Comparison of ENCODE assay signal across 9 mouse cellular contexts in genomic region chr1:38185517-38186226, GRCm38 (mm10). TPM values are rescaled to one million over a fixed set of nuclear protein-coding genes. Genes with fewer than 3 reads are reported as not detected.
DNase-seq lines count a peak whose midpoint lies in the region; ATAC-seq lines count a peak whose summit lies in the region.
"Had no signal": no experiment of that assay in that cellular context is flagged by ENCODE, and none has a peak within 500 bp of the region (broad histone marks: within the 10 kb centered on the region; RNA-seq: fewer than 3 reads in every experiment).

No protein-coding gene starts in this region.

- WGBS in forebrain, embryonic 15.5 days = 54% methylated on average over 17 of the region's 17 CpGs
- WGBS in hindbrain, embryonic 15.5 days = 44% methylated on average over 17 of the region's 17 CpGs
- 65% methylated on average over 17 of the region's 17 CpGs for WGBS in midbrain, embryonic 10.5 days

- peaks cover 35% of the 10 kb centered on the region for H3K36me3 ChIP-seq in forebrain, embryonic 15.5 days
- peaks cover 16% of the 10 kb centered on the region; the same call in 1 of the 2 replicates for H3K36me3 ChIP-seq in hindbrain, embryonic 15.5 days
- H3K36me3 ChIP-seq in midbrain, embryonic 10.5 days = peaks cover 12% of the 10 kb centered on the region

- H3K4me3 ChIP-seq in forebrain, embryonic 15.5 days = no peak overlapping the region
- H3K4me3 ChIP-seq in hindbrain, embryonic 15.5 days = no peak overlapping the region
- no peak overlapping the region for H3K4me3 ChIP-seq in midbrain, embryonic 10.5 days
- H3K4me3 ChIP-seq: limb, embryonic 12.5 days had no signal

- no peaks in the 10 kb centered on the region for H3K27me3 ChIP-seq in forebrain, embryonic 15.5 days
- no peaks in the 10 kb centered on the region for H3K27me3 ChIP-seq in hindbrain, embryonic 15.5 days
- no peaks in the 10 kb centered on the region for H3K27me3 ChIP-seq in midbrain, embryonic 10.5 days (ENCODE audit: low read depth, poor library complexity, severe bottlenecking)
- H3K27me3 ChIP-seq: limb, embryonic 12.5 days had no signal

- ATAC-seq in cerebellum, adult (ENCODE audit: insufficient number of reproducible peaks, low FRiP score, low TSS enrichment) = peak; percentile 75
- peak; percentile 86 for ATAC-seq in forebrain, embryonic 15.5 days (replicated peaks)
- peak; percentile 65; the same call in 1 of the 2 replicates for ATAC-seq in hindbrain, embryonic 15.5 days (ENCODE audit: low FRiP score, low read depth)

- DNase-seq in MEL-GATA-1-ER (ENCODE audit: extremely low read depth, low read depth) = peak; percentile 23
- DNase-seq in left cerebral cortex, adult 11 months (ENCODE audit: low spot score) = peak; percentile 53
- DNase-seq in midbrain, embryonic 10.5 days (ENCODE audit: low spot score) = peak; percentile 80
- DNase-seq in right cerebral cortex, postnatal 25 days = peak; percentile 76
- DNase-seq in urinary bladder, postnatal 36 days (ENCODE audit: low spot score in 2 of 2) = peak; percentile 72 to 75

- no peaks in the 10 kb centered on the region for H3K9me3 ChIP-seq in forebrain, embryonic 15.5 days
- H3K9me3 ChIP-seq in hindbrain, embryonic 15.5 days = no peaks in the 10 kb centered on the region
- H3K9me3 ChIP-seq in midbrain, embryonic 10.5 days (replicated peaks) = no peaks in the 10 kb centered on the region
- H3K9me3 ChIP-seq: limb, embryonic 12.5 days had no signal

- no peak overlapping the region for H3K9ac ChIP-seq in forebrain, embryonic 15.5 days (replicated peaks)
- H3K9ac ChIP-seq in hindbrain, embryonic 15.5 days = no peak overlapping the region
- H3K9ac ChIP-seq: limb, embryonic 12.5 days had no signal

- 0 out of 2 replicates have a peak overlapping the region, but pooled peaks have one; percentile 17 for H3K27ac ChIP-seq in forebrain, embryonic 15.5 days (replicated peaks)
- no peak overlapping the region; the same call in 1 of the 2 replicates for H3K27ac ChIP-seq in hindbrain, embryonic 15.5 days (replicated peaks)
- no peak overlapping the region for H3K27ac ChIP-seq in midbrain, embryonic 10.5 days (replicated peaks)
- H3K27ac ChIP-seq: limb, embryonic 12.5 days had no signal

- H3K4me2 ChIP-seq in forebrain, embryonic 15.5 days (replicated peaks) = no peak overlapping the region
- no peak overlapping the region for H3K4me2 ChIP-seq in hindbrain, embryonic 15.5 days
- H3K4me2 ChIP-seq: limb, embryonic 12.5 days had no signal

- H3K4me1 ChIP-seq in forebrain, embryonic 15.5 days = no peaks in the 10 kb centered on the region; the same call in 1 of the 2 replicates
- 0 out of 2 replicates have a peak, but pooled peaks cover 7% of the 10 kb centered on the region for H3K4me1 ChIP-seq in hindbrain, embryonic 15.5 days (replicated peaks)
- H3K4me1 ChIP-seq in midbrain, embryonic 10.5 days = no peaks in the 10 kb centered on the region

RNA-seq across cellular contexts. Expression of gene Rev1, which starts 56.1 kb away (rescaled TPM):
- 39.4 and 42.8 TPM in 2 replicates for polyA plus RNA-seq in forebrain, embryonic 15.5 days (2015; fragmentation: Nextera tagmentation; extraction: Ambion mirVana)
- 35.2 and 36.3 TPM in 2 replicates for polyA plus RNA-seq in hindbrain, embryonic 15.5 days (2015; fragmentation: Nextera tagmentation; extraction: Ambion mirVana)
- polyA plus RNA-seq in midbrain, embryonic 10.5 days (2016; fragmentation: Nextera tagmentation; extraction: Ambion mirVana) = 32.9 and 36.7 TPM in 2 replicates

Comparison
In these comparisons a context has a peak if more than half of its experiments do, and no peak if none do; other contexts are left out.
1. DNase-seq: peak in every context shown above with its lines; median percentile 80 in midbrain, embryonic 10.5 days; 76 in right cerebral cortex, postnatal 25 days; 74 in urinary bladder, postnatal 36 days; 53 in left cerebral cortex, adult 11 months; 23 in MEL-GATA-1-ER.